Mouse (Mus musculus) embryonic fibroblast, embryonic 13.5 days (primary cell): ENCODE measurements around the gene Bbs10. TPM values are rescaled to one million over a fixed set of nuclear protein-coding genes. Genes with fewer than 3 reads are reported as not detected.

Source experiments
- H3K27ac ChIP-seq: 2 replicates; pipeline ENCODE4 v1.5.1; 2012; ENCODE audit warnings: low read length, control low read depth, inconsistent platforms; ENCODE audit not compliant: insufficient read depth
- H3K4me1 ChIP-seq: 2 replicates; pipeline ENCODE4 v1.6.1; 2011; ENCODE audit warnings: low read length; ENCODE audit not compliant: control insufficient read depth, insufficient read depth
- H3K4me3 ChIP-seq: 2 replicates; pipeline ENCODE4 v1.5.1; 2011; ENCODE audit warnings: mild to moderate bottlenecking, control low read depth, low read length; ENCODE audit not compliant: insufficient read depth
- CTCF ChIP-seq: IDR thresholded peaks from 2 replicates; pipeline ENCODE4 v1.5.1; 2011; ENCODE audit warnings: mild to moderate bottlenecking, control low read depth, low read length, moderate library complexity, borderline replicate concordance; ENCODE audit not compliant: insufficient read depth
- POLR2A ChIP-seq: IDR thresholded peaks from 2 replicates; pipeline ENCODE4 v1.6.1; 2011; ENCODE audit warnings: low read depth, mild to moderate bottlenecking, control low read depth, low read length, moderate library complexity
- polyA plus RNA-seq: library from polyadenylated mRNA; stranded (reverse); fragments of >200 nt; gene quantifications from 2 replicates; pipeline ENCODE4 v1.2.4, GENCODE M21; 2011; ENCODE audit warnings: low read depth; ENCODE audit not compliant: missing spikeins, insufficient read length

Gene Bbs10
- polyA plus RNA-seq, result 2.1 and 2.8 TPM in 2 replicates

GRCm38 (mm10) chr10:111298140-111299098 lies at the start of gene Bbs10:
Bbs10 (plus strand) TSS chr10:111298679.
- no peaks in the 10 kb centered on the region for H3K4me1 ChIP-seq
- TF ChIP-seq CTCF (peak; percentile 82), POLR2A (peak; percentile 80)
- peak within 1 kb of the TSS; percentile 65 for H3K4me3 ChIP-seq
- H3K27ac ChIP-seq, result peak within 1 kb of the TSS; percentile 13; the same call in 1 of the 2 replicates

GRCm38 (mm10) chr10:111250192-111250591 lies 48.3 kb upstream of the Bbs10 start:
- TF ChIP-seq CTCF (no peak), POLR2A (no peak)
- no peak overlapping the region for H3K4me3 ChIP-seq
- no peak overlapping the region for H3K27ac ChIP-seq
- no peaks in the 10 kb centered on the region for H3K4me1 ChIP-seq

- TF ChIP-seq CTCF, result no peak
- no peak for TF ChIP-seq POLR2A
- Histone ChIP-seq H3K4me1 (peaks cover 2% of the 10 kb centered on the region), H3K4me3 (no peak overlapping the region), H3K27ac (no peak overlapping the region)
Observed at GRCm38 (mm10) chr10:111251666-111252065, 46.8 kb upstream of the Bbs10 start.

GRCm38 (mm10) chr10:111255228-111255627 lies 43.3 kb upstream of the Bbs10 start:
- Histone ChIP-seq H3K4me1 (peaks cover 7% of the 10 kb centered on the region), H3K4me3 (no peak overlapping the region), H3K27ac (no peak overlapping the region)
- TF ChIP-seq CTCF, result no peak
- TF ChIP-seq POLR2A, result no peak

GRCm38 (mm10) chr10:111256156-111256555 lies 42.3 kb upstream of the Bbs10 start:
- TF ChIP-seq CTCF (no peak), POLR2A (no peak)
- H3K4me1 ChIP-seq, result peaks cover 7% of the 10 kb centered on the region
- no peak overlapping the region for H3K4me3 ChIP-seq
- peak overlapping the region; percentile 42; the same call in 1 of the 2 replicates for H3K27ac ChIP-seq

- Histone ChIP-seq H3K4me1 (peaks cover 7% of the 10 kb centered on the region), H3K4me3 (no peak overlapping the region), H3K27ac (peak overlapping the region; percentile 91)
- TF ChIP-seq POLR2A (no peak), CTCF (no peak)
Observed at GRCm38 (mm10) chr10:111257358-111257757, 41.1 kb upstream of the Bbs10 start.

GRCm38 (mm10) chr10:111258256-111258655 lies 40.2 kb upstream of the Bbs10 start:
- no peak overlapping the region for H3K4me3 ChIP-seq
- peaks cover 7% of the 10 kb centered on the region for H3K4me1 ChIP-seq
- TF ChIP-seq CTCF (no peak), POLR2A (no peak)
- H3K27ac ChIP-seq, result peak overlapping the region; percentile 34; the same call in 1 of the 2 replicates

GRCm38 (mm10) chr10:111271687-111272086 lies 26.8 kb upstream of the Bbs10 start:
- Histone ChIP-seq H3K4me3 (no peak overlapping the region), H3K4me1 (no peaks in the 10 kb centered on the region), H3K27ac (no peak overlapping the region)
- TF ChIP-seq POLR2A (no peak), CTCF (no peak)

GRCm38 (mm10) chr10:111272905-111273304 lies 25.6 kb upstream of the Bbs10 start:
- TF ChIP-seq CTCF (no peak), POLR2A (no peak)
- Histone ChIP-seq H3K4me1 (no peaks in the 10 kb centered on the region), H3K27ac (no peak overlapping the region), H3K4me3 (no peak overlapping the region)
